Mouse (Mus musculus): ENCODE results near the gene Myh9. TPM values are rescaled to one million over a fixed set of nuclear protein-coding genes. Genes with fewer than 3 reads are reported as not detected.
"Not testable (repeated sequence)": the region's sequence is repeated elsewhere in the genome, so short reads cannot be mapped to it uniquely, and the experiment has no call there.

The Myh9 gene
- total and polyA plus RNA-seq, 2 experiments from 2014 or later = 9.1 to 33.6 TPM

DNA sequence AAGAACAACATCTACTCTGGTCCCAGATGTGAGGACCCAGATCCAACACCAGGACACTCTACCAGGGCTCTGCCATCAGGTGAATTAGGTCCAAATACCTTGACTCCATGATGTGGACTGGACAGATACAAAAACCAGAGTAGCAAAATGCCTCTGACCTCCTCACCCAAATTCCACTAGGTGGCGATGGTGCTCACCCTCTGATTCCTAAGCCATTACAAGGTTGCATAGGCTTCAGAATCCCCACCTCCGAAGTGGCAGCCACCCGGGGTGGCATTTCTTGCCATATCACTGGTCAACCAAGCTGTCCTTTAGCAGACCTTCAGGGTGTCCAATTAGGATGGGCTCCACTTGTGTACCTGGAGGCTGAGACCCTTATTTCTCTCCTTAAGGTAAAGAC lies 114.8 kb downstream of the Myh9 start:
- not testable (repeated sequence) for H3K4me1 ChIP-seq (ENCODE audit: insufficient read depth, low read length); H3K9me3 ChIP-seq (ENCODE audit: low read length); H3K36me3 ChIP-seq (ENCODE audit: insufficient read depth, low read length); H3K27ac ChIP-seq; H3K9ac ChIP-seq (replicated peaks; ENCODE audit: low read length); DNase-seq (ENCODE audit: low spot score); H3K27me3 ChIP-seq (ENCODE audit: insufficient read depth, low read length); H3K4me3 ChIP-seq (ENCODE audit: low read length); H3K4me2 ChIP-seq (ENCODE audit: low read depth, low read length); ATAC-seq
- 0% methylated on average over 3 of the region's 3 CpGs for WGBS
- TF ChIP-seq CTCF (IDR thresholded peaks at IDR 0.05; ENCODE audit: low read depth) = peak; percentile 62

DNA sequence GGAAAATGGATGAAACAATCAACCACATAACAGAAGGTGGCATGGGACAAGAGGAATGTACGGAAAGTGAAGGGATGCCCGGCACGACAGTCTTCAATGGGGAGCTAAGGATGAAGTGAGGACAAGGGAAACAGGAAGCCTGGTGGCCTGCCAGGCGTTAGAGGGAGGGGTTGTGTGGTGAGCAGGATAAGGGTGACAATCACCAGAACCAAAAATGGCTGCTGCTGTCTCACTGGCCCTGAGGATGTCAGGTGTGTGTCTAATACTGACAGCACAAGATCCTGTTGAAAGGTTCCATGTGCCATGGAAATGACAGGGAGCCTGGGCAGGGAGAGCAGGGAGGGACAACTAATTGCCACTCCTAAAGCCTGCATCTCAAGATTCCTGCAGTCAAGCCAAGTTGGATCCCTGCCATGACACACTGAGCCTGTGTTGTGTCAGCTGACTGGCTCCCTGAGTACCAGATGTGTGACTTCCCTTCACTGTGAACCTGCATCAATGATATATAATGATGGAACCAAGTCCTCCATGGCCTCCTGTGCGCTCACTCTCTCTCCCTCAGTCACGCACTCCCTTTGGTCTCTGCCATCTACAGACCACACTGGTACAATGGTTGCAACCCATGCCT lies 116.5 kb downstream of the Myh9 start:
- not testable (repeated sequence) for H3K4me3 ChIP-seq (ENCODE audit: low read length); H3K27ac ChIP-seq; H3K27me3 ChIP-seq (ENCODE audit: insufficient read depth, low read length); H3K36me3 ChIP-seq (ENCODE audit: insufficient read depth, low read length); H3K9me3 ChIP-seq (ENCODE audit: low read length); H3K4me2 ChIP-seq (ENCODE audit: low read depth, low read length); H3K9ac ChIP-seq (replicated peaks; ENCODE audit: low read length); H3K4me1 ChIP-seq (ENCODE audit: insufficient read depth, low read length); ATAC-seq
- WGBS = 58% methylated on average over 5 of the region's 6 CpGs
- DNase-seq (ENCODE audit: low spot score) = peak; percentile 54

DNA sequence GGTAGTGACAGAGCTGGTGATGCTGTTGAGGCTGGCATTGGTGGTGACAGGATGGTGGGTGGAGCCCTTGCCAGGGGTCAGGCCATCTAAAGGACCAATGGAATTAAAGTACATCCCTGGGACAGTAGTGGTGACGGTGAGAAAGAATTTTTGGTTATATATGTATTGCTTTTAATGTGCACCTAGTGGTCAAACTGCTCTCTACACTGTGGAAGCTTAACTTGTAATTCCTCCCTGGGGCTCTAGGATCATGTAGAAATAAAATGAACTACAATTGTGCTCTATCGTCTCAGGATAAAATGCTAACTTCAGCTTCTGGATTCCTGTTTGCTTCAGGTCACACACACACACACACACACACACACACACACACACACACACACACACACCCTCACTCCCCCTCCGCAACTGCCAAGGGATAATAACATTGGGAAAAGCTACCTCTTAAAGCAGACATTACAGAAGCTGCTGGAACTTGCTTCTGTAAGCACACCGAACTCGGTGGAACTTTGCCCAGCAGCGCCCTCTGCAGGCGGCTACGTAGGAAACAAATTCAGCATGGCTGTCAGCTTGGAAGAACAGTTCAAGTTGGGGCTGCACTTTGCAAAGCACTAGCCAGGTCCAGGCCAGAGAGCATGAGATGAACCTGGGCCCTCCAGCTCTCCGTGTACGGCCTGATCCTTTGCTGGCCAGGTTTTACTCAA lies 117.6 kb downstream of the Myh9 start:
- WGBS = 32% methylated on average over 2 of the region's 10 CpGs
- not testable (repeated sequence) for H3K9ac ChIP-seq (replicated peaks; ENCODE audit: low read length); H3K9me3 ChIP-seq (ENCODE audit: low read length); H3K27me3 ChIP-seq (ENCODE audit: insufficient read depth, low read length); DNase-seq (ENCODE audit: low spot score); H3K4me2 ChIP-seq (ENCODE audit: low read depth, low read length); H3K36me3 ChIP-seq (ENCODE audit: insufficient read depth, low read length); H3K4me3 ChIP-seq (ENCODE audit: low read length); H3K27ac ChIP-seq; H3K4me1 ChIP-seq (ENCODE audit: insufficient read depth, low read length)
- peak; percentile 79 for ATAC-seq

DNA sequence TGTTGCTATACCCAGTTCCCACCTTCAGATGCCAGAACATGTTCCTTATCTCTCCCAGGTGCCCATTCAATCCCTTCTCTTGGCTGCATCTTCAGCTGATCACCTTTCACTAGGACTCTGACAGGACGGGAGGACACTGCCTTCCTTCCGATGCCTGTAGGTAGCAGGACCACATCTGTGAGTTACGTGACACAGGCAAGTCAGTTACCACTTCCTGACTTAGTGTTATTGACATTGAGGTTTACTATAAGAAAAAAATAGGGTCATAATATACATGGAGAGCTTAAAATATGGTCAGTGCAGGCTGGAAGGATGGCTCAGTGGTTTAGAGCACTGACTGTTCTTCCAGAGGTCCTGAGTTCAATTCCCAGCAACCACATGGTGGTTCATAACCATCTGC lies 120.5 kb downstream of the Myh9 start:
- not testable (repeated sequence) for H3K27ac ChIP-seq; ATAC-seq; H3K4me2 ChIP-seq (ENCODE audit: low read depth, low read length); H3K9ac ChIP-seq (replicated peaks; ENCODE audit: low read length); H3K4me3 ChIP-seq (ENCODE audit: low read length); H3K27me3 ChIP-seq (ENCODE audit: insufficient read depth, low read length); H3K4me1 ChIP-seq (ENCODE audit: insufficient read depth, low read length); DNase-seq (ENCODE audit: low spot score); H3K36me3 ChIP-seq (ENCODE audit: insufficient read depth, low read length); H3K9me3 ChIP-seq (ENCODE audit: low read length)
- WGBS = no CpG with 5 or more reads among the region's 3 CpGs

DNA sequence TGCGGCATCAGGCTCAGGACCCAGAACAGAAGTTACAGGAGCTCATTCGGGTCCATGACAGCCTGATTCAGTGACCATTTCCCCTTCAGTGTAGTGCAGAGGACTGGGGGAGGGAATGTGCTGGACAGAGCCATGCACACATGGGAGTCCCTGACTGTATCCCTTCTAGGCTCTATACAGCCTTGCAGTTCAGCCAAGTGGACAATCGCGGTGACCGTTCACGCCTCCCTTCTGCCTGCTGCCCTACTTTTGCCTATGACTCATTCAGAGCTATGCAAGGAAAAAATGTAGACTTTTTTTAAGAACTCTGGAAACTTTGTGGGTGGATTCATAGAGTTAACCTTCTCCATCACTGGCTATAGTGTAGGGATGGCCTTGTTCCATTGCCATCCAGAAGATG lies 123.7 kb downstream of the Myh9 start:
- ATAC-seq; H3K9ac ChIP-seq (replicated peaks; ENCODE audit: low read length); H3K27me3 ChIP-seq (ENCODE audit: insufficient read depth, low read length); H3K9me3 ChIP-seq (ENCODE audit: low read length); H3K27ac ChIP-seq; H3K4me1 ChIP-seq (ENCODE audit: insufficient read depth, low read length); H3K4me3 ChIP-seq (ENCODE audit: low read length); H3K4me2 ChIP-seq (ENCODE audit: low read depth, low read length); H3K36me3 ChIP-seq (ENCODE audit: insufficient read depth, low read length); DNase-seq (ENCODE audit: low spot score): not testable (repeated sequence)
- 78% methylated on average over 2 of the region's 6 CpGs for WGBS

Other genes starting within 250 kb of the Myh9 start
- gene Apol10b, start 246.1 kb downstream of the Myh9 start, total RNA-seq (2014; rRNA removed) = not detected in 2 replicates
- gene Apol10b, start 246.1 kb downstream of the Myh9 start, polyA plus RNA-seq (2015; fragmentation: Nextera tagmentation; extraction: Ambion mirVana) = 0.08 TPM in 1 of 2 replicates, not detected in the other
- gene Gm36245, start 242.9 kb downstream of the Myh9 start, total RNA-seq (2014; rRNA removed) = not detected in 2 replicates
- gene Gm36245, start 242.9 kb downstream of the Myh9 start, polyA plus RNA-seq (2015; fragmentation: Nextera tagmentation; extraction: Ambion mirVana) = not detected in 2 replicates
- not detected in 2 replicates for gene Apol11b, start 198.9 kb downstream of the Myh9 start, total RNA-seq (2014; rRNA removed)
- not detected in 2 replicates for gene Apol11b, start 198.9 kb downstream of the Myh9 start, polyA plus RNA-seq (2015; fragmentation: Nextera tagmentation; extraction: Ambion mirVana)
- gene Apol7e, start 143.3 kb downstream of the Myh9 start, total RNA-seq (2014; rRNA removed) = 0.07 TPM in 1 of 2 replicates, not detected in the other
- gene Apol7e, start 143.3 kb downstream of the Myh9 start, polyA plus RNA-seq (2015; fragmentation: Nextera tagmentation; extraction: Ambion mirVana) = not detected in 2 replicates
- 0.37 TPM in 1 of 2 replicates, not detected in the other for gene Apol9b, start 113.1 kb downstream of the Myh9 start, total RNA-seq (2014; rRNA removed)
- 0.41 and 1.2 TPM in 2 replicates for gene Apol9b, start 113.1 kb downstream of the Myh9 start, polyA plus RNA-seq (2015; fragmentation: Nextera tagmentation; extraction: Ambion mirVana)
- gene Apol8, start 85.2 kb downstream of the Myh9 start, total RNA-seq (2014; rRNA removed) = 0.50 and 0.84 TPM in 2 replicates
- gene Apol8, start 85.2 kb downstream of the Myh9 start, polyA plus RNA-seq (2015; fragmentation: Nextera tagmentation; extraction: Ambion mirVana) = 0.35 and 0.50 TPM in 2 replicates
- gene Txn2, start 86.8 kb upstream of the Myh9 start, total RNA-seq (2014; rRNA removed) = 46.4 and 52.5 TPM in 2 replicates
- gene Txn2, start 86.8 kb upstream of the Myh9 start, polyA plus RNA-seq (2015; fragmentation: Nextera tagmentation; extraction: Ambion mirVana) = 212 and 215 TPM in 2 replicates
- 26.5 and 38.7 TPM in 2 replicates for gene Foxred2, start 114.5 kb upstream of the Myh9 start, total RNA-seq (2014; rRNA removed)
- 9.1 and 9.8 TPM in 2 replicates for gene Foxred2, start 114.5 kb upstream of the Myh9 start, polyA plus RNA-seq (2015; fragmentation: Nextera tagmentation; extraction: Ambion mirVana)
- gene Eif3d, start 128.6 kb upstream of the Myh9 start, total RNA-seq (2014; rRNA removed) = 121 and 139 TPM in 2 replicates
- gene Eif3d, start 128.6 kb upstream of the Myh9 start, polyA plus RNA-seq (2015; fragmentation: Nextera tagmentation; extraction: Ambion mirVana) = 143 and 155 TPM in 2 replicates

All from hindbrain, postnatal 0 days (tissue).